Mouse (Mus musculus): ENCODE measurements around the gene Snx18.

Gene Snx18

DNA sequence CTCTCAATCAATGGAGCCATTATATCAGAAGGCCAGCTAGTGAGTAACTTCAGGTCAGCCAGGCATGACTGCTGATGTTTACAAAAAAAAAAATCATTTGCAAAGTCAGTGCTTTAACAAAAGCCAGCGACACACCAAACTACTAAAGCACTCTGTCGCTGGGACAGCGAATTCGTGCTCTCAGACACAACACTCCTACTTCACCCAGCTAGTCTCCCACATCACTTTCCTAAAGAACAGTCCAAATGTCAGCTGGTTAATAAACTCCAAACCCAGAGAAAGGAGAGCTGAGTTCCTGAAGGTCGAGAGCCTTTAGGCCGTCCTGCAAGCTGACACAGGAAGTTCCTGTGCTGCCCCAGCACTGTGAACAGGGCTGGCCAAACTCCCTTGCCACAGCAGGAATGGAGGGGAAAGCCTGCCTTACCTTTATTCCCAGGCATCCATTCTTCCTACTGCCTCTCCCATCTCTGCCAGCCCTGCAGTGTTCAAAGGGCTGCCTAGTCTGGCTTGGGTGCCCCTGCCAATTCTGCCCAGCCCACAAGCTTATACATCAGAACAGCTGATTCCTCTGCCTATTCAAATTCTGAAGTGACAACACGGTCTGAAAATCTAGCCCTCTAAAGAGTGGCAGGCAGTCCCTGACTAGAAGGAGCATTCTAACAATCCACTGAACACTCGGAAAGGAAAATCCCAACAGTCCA is 2.2 kb downstream of the Snx18 start:
- DNase-seq (ENCODE audit: low spot score in 2 of 2), result no peak

DNA sequence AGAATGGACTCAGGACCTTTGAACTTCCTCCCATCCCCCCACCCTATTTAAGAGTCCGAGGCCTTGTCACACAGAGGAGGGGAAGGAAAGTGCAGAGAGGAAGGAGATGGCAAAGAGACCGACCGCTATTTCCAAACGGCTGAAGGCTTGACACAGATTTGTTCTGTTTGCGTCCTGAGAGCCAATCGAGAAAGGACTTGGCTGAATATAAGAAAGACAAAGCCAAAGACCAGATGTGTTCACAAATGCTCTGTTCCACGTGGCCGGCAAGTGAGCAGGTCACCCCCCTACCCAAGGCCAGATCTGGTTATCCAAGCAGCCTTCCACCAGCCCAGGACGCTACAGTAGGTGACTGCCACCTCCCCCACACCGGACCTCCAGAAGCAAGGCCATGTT is 2.8 kb downstream of the Snx18 start:
- no peak for DNase-seq (ENCODE audit: low spot score in 2 of 2)

DNA sequence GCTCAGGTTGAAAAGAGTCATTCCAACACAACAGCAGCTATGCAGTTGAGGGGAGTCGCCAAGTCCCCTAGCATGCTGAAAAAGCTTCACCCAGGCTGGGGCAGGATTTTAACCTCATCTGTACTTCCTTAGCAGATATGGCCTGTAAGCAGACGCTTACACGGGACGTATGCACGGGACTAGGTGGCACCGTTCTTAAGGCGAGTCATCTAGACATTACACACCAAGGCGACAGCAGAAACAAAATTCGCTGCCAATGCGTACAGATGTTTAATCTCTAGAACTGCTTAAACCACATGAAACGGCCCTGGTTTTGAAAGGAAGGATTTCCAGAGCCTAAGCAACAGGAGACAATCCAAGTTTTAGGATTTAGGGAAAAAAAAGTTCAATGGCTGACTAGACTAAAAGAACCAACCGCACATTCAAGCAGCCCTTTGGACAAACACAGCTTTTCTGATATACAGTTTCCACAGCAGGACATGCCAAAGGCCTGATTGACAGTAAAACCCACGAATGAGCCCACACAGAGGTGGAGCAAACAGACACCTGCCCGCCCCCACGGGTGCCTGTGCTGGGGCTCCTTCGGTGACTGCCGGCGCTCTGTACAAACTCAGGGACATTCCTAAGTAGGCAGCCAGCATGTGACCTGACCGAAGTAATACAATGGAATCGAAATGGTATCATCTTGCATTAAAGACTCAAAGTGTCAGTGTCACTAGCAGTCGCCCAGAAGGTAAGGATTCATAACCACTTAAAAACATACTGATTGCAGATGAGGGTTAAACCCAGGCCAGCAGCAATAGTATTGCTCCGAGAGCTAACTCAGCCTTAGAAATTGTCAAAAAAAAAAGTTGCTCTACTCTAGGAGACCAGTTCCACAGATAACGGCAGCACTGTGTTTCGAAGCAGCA is 3.5 kb downstream of the Snx18 start:
- peak; percentile 59 to 65 for DNase-seq (ENCODE audit: low spot score in 2 of 2)

DNA sequence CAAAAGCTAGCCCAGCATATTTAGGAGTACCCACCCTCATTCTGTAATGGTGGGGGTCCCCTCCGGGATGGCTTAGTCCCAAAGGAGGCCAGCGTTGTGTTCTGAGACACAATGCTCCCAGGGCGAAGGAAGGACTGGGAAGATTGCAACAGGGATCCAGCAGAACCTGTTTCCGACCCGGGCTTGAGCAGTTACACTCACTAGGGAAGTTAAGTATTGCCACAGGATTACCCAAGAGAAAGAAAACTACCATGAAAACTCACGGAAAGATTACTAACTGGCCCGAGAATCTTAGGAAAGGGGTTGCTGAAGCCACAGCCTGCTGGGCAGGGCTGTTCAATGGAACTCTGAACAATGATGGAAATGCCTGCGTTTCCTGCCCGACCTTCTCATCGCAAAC is 4.5 kb downstream of the Snx18 start:
- no peak for DNase-seq (ENCODE audit: low spot score in 2 of 2)

DNA sequence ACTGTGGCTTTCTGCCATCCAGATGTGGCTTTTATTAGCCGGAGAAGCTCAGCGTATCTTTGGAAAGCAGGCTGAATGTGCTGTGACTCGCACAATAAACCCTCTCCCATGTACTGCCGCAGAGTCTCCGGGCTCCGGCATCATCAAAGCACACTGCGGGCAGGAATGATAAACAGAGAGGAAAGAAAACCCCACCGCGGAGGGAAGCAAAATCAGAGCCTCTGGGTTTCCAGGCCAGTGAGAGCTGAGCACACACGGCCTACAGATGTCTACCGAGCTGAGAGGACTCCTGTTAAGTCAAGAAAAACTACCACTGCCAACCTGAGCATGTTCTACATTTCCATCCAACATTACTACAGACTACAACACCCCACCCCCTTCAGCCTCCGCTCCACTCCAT is 5.0 kb downstream of the Snx18 start:
- DNase-seq (ENCODE audit: low spot score in 2 of 2), result no peak

DNA sequence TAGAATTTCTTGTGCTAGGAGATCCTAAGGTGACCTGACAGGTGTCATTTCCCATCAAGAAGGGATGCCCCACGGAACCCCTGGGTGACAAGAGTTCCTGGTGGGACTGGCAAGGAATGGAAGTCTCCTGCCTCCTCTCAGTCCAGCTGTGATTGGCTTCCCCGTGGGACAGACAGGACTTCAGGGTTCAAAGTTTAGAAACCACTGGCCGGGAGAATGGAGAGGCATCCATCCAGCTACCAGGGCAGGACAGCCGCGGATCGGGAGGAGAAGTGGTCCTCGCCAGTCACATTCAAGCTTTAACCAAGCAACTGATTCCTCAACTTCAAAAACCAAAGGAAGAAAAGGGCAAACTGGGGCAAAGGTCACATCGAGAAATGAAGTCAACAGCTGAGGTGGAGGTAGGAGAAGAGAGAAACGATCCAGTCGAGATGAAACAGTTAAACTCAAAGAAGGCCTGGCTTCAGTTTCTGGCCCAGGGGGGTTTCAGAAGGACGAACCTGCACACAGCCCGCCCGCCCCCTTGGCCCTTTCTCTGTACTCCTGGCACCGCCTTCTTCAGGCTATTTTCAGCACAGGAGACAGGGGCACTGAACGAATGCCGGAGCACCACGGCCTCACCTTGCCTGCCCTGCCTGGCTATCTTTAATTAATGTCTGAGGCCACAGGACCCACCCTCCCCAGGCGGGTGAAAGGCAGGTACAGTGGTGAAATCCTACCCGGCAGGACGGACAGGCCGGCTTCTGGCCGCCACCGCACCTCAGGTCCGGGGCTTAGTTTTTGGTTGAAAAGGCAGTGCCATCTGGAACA is 6.0 kb downstream of the Snx18 start:
- DNase-seq (ENCODE audit: low spot score in 2 of 2), result no peak

DNA sequence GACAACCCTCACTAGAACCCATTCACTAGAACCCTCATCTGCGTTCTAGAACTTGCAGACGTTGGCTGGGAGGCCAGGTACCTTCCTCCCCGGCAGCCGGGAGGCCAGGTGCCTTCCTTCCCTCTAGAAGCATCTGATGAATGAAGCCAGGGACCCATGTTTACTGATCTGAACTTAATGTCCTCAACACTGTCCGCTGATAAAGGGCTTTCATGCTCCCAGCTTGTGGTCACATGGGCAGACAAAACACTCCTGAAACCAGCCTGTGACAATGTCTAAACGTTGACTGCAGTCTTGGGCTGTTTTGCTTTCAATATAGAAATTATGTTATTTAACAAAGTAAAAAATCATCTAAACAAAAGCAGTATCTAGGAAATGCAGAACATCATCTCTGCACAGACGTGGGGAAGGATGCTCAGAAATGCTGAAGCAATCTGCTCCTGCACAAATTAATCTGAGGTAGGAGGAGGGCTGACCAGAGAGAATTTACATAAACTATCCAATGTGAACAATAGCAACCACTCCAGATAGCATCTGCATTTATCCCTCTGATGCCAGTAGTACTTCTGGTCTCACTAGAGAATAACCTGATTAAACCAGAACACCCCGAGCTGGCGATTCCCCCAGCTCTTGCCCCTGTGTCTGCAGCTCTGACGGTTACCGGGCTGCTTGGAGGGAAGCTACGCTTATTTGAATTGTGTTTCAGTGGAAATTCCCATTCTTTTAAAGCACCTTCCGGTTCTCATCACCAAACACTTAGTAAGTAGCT is 7.4 kb downstream of the Snx18 start:
- no peak for DNase-seq (ENCODE audit: low spot score in 2 of 2)

DNA sequence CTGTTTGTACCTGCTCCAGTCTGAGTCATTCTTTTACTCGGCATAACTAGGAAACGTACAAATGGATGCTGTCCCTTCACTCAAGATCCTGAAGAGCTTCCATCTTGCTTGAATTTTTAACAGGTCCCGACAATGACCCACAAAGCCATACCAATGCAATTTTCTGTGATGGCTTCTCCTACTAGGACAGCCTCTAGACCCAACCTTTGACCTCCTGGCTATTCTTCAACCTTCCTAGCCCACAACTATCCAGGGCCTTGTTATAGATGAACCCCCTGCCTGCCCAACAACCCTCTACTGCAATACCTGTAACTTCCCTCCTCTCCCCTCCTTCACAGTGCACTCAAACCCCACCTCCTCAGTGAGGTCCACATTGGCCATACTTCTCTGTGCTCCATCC is 8.9 kb downstream of the Snx18 start:
- no peak for DNase-seq (ENCODE audit: low spot score in 2 of 2)

DNA sequence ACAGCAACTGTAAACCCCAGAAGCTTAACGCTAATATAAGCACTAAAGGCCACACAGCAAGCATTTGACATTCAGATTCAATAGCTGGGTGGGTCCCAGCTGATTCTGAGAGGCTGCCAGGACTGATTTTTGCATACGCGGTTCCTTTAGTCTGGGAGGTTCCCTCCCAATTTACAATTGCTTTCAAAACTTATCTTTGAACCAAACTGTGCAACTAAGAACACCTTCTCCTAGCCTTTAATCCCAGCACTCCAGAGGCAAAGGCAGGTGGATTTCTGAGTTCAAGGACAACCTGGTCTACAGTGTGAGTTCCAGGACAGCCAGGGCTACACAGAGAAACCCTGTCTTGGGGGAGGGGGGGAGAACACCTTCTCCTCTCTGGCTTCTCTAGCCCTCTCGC is 10.5 kb downstream of the Snx18 start:
- DNase-seq (ENCODE audit: low spot score in 2 of 2), result no peak

DNA sequence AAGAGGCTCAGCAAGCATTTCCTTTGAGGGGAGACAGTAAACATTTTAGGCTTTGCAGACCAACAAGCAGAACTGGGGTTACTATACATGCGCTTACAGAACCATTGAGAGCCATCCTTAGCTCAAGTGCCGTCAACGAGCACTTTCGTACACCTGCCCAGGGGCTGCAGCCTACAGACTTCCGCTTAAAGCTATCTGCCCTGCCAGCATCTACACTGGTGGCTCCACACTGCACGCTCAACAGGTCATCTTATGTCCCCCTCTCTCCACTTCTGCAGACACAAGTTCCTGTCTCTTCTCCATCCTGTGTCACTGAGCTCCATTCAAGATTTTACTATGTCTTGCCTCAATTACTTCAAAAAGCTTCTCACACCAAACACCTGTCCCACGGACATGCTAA is 11.0 kb downstream of the Snx18 start:
- no peak for DNase-seq (ENCODE audit: low spot score in 2 of 2)

DNA sequence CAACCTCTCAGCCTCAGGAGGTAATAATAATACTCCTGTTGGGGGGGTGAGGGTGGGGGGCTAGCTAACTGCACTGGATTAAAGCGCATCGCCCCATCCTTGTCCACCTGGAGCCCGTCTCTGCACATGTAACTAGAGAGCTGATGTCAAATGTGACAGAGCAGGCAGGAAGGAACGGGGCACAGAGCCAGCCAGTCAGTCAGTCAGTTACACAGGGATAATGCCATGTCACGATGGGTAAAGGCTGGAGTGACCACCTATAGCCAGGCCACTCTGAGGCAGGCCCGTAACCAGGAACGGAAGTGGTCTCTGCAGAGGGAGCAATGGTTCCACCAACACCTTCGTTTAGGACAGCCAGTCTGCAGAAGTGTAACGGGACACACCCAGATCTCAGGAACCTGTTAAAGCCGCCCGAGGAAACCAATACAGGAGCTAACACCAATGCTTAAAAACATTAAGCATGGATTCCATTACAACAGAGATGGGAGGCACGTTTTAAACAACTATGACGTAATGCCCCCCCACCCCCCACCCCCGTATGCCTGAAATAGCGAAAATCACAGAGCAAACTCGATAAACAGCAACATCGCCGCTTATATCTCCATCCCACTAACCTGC is 11.5 kb downstream of the Snx18 start:
- no peak for DNase-seq (ENCODE audit: low spot score in 2 of 2)

DNA sequence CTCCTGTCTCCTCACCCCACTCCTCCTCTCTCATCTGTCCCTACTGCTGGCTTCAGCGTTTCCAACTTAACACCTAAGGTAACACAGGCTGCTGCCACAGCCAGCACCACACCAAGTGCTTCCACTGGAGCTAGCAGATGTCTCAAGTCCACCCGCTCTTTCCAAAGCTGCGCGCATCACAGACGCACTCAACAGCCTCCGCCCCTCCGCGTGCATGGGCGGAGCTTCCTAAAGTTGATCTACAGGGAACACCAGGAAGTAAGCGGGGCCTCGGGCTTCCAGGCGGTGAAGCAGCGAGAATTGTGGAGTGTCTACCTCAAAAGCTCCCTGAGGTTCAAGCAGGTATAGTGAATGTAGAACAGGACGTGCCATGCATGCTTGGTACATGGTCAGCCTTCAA is 12.2 kb downstream of the Snx18 start:
- DNase-seq (ENCODE audit: low spot score in 2 of 2), result peak in 1 of 2 experiments; percentile 57

DNA sequence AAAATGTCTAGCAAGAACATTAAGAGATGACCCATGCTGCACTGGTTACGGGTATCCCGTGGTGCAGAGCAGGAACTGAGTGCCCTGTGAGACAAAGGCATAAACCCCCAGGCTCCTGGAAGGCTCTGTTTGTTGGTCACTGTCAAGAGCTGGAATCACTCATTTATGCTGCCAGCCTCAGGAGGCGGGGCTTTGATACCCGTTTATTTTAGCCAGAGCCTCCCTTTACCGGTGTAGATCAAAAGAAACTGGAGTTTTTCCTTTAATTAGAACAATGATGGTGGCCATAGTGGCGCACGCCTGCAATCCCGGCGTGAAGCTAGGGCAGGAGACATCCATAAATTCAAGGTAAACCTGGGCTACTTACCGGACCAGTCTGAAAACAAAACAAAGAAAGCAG is 12.7 kb downstream of the Snx18 start:
- no peak for DNase-seq (ENCODE audit: low spot score in 2 of 2)

DNA sequence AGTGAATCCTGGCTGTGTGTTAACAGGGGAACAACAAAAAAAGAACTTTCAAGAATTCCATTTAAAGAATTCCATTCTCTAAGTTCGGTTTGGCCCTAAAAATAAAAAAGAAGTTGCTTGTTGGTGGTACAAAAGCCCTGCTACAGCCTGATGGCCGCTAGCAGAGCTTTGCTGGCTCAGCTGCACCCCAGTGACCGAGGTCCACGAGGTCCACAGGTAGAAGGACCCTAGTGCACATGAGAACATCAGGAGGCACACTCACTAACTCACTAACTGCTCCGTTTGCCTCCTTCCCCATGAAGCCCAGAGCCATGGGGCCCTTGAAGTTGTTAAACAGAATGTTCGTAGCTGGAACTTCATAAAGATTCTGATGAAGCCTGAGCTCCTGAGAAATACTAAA is 14.0 kb downstream of the Snx18 start:
- DNase-seq (ENCODE audit: low spot score in 2 of 2), result no peak

DNA sequence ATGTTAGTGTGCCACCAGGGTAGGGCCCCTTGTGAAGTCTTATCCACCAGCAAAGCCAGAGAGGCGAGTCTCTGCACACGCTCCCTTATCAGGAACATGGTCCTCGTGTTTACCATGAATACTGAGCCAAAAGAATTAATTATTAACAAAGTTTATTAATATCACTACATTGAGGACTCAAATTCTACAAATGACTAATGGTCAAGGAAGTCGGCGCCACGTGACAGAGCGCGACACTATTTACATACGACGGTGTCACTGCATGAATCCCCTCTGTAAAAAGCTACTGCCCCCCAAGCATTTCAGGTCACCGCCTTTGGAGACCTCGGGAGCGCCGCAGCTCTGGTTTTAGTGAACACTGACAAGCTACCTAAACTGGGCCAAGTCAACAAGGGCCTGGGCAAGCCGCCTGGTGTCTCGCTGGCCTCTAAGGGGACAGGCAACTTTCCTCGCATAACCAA is 15.5 kb downstream of the Snx18 start:
- no peak for DNase-seq (ENCODE audit: low spot score in 2 of 2)

DNA sequence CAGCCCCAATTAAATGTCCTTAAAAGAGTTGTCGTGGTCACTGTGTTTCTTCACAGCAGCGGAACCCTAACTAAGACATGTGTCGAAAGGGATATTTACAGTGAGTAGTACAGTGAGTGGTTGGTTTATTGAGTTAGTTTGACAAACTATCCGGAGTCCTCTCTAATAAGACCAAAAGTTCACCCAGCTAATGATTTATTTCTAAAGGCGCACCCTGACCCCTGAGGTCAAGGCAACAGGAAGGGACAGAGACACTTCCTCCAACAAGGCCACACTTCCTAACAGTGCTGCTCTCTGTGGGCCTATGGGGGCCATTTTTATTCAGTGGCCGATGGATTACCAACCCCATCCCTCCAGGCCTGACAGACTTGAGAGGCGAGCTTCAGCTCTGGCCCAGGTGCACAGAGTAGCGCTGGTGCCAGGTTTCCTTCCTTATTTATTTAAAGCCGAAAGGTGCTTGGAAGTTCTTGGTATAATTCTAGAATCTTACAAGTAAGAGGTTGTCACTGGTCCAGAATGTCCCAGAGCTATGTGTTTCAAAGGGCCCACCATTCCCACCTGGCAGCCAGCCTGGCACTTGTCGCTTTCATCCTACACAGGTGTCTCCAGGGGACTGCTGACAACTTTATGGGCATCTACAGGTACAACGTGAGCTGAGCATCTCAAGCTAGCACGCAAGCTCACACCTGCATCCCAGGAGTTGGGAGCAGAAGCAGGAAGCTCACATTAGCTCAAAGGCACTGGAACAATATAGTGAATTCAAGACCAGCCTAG is 16.3 kb downstream of the Snx18 start:
- no peak for DNase-seq (ENCODE audit: low spot score in 2 of 2)

DNA sequence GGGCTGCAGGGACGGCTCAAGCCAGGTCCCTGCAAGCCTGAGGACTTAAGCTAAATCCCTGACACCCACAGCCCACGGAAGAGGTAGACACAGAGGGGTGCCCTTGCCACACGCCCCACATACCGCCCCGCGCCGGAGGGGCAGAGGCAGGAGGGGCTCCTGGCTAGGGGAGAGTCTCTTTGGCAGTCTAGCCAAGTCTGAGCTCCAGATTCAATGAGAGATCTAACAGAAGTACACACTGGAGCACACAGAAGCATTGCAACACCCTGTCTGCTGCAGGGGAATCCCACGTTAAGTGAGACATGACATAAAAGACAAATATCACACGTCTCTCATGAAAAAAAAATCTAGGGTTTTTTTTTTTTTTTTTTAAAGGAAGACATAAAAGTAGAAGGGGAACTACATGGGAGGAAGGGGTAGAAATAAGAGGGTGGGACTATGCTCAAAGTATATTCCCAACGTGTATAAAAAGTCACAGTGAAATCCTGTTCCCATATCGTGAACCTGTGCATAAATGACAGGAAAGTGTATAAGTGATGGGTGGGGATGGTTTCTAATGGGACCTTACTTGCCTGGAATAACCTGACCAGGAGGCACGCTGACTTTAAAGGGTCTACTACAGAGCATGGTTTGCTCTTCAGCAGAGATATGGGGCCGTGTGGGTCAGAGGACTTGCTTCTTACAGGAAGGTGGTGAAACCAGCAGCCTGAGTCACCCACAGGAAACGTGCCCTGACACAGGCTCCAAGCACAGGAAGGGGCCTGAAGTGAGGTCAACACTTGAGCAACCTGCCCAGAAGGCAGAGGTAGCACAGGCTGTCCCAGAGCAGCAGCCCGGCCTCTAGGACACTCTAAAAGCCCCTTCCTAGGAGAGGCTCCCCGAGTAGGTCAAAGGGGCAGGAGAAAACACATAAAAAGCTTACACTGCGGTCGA is 17.6 kb downstream of the Snx18 start:
- no peak for DNase-seq (ENCODE audit: low spot score in 2 of 2)

DNA sequence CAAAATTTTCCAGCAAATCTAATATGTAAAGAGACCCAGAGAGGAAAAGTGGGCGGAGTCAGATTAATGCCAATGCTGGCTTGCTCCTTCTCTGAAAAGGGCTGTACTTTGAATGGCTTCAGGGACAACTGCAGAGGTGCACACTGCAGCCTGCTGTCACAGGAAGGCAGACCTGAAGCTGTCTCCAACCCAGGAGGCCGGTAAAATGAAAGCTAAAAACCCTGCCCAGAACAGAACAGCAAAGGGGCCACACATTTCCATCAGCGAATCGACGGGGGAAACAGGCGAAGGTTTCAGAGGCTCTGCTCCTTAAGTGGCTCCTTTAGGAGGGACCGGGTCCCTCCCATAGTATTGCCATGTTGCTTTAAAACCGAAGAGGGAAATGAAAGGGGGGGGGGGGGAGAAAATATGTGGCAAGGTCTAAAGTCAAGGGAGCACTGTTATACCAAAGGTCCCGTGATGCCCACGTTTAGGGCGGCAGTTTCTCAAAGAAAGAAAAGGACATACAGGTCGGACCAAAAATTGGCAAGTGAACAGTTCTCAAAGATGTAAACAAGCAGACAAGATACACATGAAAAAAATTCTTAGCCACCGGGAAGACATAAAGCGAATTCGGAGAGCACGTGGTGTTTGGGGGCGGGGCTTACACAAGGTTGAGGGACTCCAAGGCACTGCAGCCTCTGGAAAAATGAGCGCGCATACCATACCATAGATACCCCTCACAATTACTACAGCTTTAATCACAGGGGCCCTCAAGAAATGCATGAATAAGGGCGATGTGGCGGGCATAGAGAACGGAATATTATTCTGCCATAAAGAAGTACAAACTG is 18.4 kb downstream of the Snx18 start:
- no peak for DNase-seq (ENCODE audit: low spot score in 2 of 2)

Data from right cerebral cortex, postnatal 36 days (tissue).